Mouse (Mus musculus) regulatory T cell (primary cell): ENCODE results near the gene Ube2e2.

ENCODE experiments used
- in situ Hi-C: fragments of 300-600 bp; cut with MboI, MseI; formaldehyde crosslinking; loops from one replicate; pipeline ENCODE4 v1.15.1; 2025; ENCODE audit warnings: high pct_unique_total_duplicates

The Ube2e2 gene

DNA sequence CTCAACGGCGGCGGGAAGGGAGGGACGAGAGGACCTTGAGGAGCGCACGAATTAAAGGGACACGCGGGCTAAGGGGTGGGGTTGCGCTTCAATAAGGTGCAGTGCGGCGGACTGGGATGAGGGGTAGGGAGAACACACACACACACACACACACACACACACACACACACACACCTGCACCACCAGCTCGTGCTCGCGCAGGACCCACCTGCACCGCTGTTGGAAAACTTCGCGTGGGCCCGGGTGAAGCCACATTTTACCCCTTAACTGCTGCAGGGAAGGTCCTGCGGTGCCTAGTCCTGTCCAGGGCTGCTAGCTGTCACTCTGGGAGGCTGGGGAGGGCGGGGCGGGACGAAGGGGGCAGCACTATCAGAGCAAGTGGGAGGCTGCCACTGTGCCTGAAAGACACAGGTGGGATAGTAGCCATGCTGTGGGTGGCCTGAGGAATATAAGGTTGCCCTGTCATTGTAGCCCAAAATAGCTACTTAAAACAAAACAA is at the start of gene Ube2e2:
Gene Ube2e2 (minus strand): TSS at position 321 of the 499 bp plus-strand sequence.
- in situ Hi-C loops: no loop called here

DNA sequence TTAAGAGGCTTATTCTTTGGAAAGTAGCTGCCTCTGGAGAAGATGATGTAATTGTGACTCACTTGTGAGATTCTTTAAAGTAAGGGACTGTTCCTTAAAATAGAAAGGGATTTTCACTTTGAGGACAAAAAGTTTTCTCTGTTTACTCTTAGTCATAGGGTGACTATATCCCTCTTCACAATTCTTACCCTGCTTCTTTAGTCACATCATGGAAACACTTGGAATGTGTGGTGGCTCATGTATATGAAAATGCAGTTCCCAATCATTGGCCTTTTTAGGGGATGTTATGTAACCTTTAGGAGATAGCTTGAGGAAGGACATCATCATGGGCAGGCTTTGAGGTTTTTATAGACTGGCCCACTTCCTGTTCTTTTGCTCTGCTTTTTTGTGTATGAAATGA is 46.0 kb upstream of the Ube2e2 start:
- in situ Hi-C loops: no loop called here

DNA sequence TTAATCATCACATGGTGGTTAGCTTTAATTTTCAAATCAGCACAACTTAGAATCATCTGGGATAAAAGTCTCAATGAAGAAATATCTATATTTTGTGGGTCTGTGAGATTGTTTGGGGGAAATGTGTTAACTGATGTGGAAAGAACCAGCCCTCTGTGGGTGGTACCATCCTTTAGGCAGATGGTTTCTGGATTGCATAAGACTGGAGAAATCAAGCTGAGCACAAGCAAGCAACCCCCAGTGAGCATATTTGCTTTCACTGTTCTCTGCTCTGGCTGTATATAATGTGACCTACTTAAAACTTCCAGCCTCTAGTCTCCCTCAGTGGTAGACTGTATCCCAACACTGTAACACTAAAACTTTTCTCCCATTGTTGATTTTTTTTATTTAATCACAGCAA is 9.5 kb upstream of the Ube2e2 start:
- in situ Hi-C loops: no loop called here

DNA sequence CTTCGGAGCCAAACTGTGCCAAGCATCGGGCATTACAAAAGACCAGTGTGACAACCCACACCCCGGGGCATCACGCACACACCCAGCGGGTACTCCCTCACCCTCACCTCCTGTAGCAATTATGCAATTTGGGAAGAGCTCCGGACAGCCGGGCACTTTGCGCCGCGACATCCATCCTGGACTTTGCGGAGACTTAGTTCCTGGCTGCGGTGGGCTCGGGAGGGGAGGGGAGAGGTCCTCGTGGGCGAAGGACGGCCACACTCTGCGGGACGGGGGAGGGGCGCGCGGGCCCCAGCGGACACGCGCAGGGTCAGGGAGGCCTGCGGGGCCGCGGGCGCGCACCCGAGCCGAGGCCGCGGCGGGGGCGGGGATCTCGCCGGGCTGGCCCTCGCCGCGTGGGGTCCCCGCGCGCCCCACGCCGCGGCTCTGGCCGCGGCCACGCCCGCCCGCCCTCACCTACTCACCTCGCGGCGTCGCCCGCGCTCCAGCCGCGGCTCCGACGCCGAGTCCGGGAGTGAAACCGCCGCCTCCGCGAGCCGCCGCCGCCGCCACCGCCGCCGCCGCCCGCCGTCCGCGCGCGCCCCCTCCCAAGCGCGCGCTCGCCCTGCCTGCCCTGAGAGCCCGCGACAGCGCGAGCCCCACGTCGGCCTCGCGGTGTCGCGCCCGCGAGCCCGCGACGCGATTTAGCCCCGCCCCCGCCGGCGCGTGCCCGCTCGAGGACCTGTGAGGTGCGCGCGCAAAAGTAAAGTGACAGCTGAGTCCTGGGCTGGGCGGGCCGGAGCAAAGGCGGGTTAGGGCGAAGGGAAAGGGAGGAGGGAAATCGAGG is 733 bp downstream of the Ube2e2 start:
- in situ Hi-C loops: no loop called here

DNA sequence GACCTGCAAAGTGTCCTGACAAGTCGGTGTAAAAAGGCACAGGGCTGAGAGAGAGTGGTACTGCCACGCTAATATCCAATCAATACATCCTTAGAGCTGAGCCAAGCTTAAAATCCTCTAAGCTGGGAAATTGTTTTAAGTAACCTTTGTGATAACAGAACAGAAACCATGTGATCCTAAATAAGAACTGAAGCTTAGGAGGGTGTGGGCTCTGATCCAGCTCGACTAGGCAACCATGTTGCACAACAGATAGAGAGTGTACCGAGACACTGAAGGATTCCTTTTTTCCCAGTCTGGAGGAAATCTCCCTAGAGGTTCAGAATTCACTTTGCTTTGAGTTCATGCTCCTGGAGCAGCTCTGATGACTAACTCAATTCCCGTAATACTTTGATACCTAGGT is 4.5 kb downstream of the Ube2e2 start:
- in situ Hi-C loops: loop anchor here (5.0 kb wide), 1 partner anchor 72 kb away; no protein-coding TSS in a partner anchor

DNA sequence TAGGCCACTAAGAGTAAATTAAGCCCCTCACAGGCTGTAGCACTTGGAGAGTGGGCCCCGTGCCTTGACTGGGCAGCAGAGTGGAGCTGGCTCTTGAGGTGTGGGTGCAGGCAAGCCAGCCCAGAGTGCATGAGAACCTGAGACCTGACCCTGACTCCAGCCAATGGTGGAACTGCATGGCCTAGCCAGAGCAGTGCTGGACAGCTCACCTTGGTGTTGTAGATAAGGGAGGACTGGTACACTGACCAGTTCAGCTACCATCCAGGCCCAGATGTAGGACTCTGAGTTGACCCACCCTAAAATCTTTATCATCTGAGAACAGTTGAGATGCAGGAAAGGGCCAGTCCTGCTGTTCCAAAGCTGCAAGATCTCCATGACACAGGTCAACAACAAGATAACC is 11.6 kb downstream of the Ube2e2 start:
- in situ Hi-C loops: no loop called here

DNA sequence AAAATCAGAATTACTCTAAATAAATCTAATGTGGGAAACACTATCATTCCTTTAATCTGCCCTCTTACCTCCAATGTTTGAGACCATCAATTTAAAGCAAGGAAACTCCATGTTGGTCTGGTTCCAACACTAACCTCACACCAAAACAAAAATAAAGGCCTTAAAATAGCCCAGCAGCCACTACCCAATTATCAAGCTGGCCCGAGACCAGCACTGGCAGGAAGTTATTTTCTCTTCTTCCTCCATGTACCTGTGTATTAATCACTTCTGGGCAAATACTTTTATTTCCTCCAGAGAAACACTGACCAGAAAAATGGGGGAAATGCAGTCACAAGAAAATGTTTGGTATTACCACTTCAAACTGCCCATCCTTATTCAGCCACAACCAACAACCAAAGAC is 23.4 kb downstream of the Ube2e2 start:
- in situ Hi-C loops: no loop called here

DNA sequence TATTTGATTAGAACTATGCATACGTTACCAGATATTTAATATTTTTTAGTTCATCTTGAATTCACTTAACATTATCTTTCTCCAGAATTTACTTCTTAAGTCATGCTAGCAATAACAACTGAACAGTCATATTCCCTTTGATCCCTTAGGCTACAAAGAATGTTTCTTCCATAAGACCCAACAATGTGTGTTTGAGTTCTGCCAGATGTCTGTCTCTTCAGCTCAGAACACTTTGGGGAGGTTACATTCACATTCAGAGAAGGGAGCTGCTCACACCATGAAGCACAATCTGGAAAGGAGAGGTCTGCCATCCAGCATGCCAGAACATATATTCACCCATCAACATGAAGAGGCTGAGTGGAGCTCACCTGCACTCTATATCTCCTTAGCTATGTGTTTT is 65.4 kb downstream of the Ube2e2 start:
- in situ Hi-C loops: loop anchor here (25.0 kb wide), 1 partner anchor 559 kb away; no protein-coding TSS in a partner anchor

DNA sequence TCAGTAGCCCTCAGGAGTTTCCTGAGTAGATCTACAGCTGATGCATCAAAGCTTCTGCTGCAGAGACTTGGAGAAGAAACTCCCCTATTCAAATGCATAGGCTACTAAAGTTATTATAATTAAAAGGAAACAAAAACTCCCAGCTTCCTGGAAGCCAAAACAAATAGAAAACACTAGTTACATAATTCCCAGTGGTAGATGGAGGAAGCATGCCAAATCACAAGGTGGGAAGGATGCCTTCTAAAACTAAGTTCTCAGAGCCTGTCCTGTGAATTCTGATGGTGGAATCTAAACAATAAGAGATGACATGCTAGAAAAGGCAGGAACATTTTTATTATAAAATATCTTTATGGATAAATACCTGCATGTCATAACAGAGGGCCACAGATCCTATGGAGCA is 67.3 kb downstream of the Ube2e2 start:
- in situ Hi-C loops: loop anchor here (25.0 kb wide), 1 partner anchor 561 kb away; no protein-coding TSS in a partner anchor

DNA sequence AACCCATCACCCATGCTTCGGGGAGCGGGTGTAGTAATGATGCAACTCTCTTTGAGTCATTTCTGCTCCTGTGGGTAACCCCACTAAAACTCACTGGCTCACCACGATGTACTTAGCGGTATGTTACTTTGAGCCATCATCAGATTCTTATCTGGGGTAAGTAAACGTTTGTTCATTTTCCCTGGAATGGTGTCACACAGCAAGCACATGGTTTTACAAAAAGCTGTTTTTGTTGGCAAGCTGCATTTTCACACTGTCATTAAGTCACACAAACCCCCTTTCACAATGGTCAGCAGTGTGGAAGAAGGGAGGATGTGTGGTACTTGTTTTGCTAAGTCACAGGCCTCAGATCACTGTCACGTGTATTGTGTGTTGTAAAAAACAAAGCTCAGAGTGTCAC is 73.4 kb downstream of the Ube2e2 start:
- in situ Hi-C loops: no loop called here

DNA sequence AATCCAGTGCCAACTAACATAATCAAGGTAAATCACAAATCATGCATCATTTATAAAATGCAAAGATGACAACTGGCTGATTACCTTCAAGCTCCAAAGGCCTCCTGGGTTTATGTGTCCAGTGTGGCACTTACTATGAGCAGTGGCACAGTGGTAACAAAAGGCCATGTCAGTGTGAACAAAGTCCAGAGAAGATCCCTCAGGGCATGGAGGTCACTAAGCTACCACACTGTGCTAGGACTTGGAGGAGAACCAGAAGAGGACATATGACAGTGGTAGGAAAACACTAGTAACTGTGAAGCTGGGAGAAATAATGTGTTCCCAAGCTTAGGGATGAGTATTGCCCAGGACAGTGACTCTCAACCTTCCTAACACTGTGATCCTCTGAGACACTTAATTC is 97.2 kb downstream of the Ube2e2 start:
- in situ Hi-C loops: no loop called here

DNA sequence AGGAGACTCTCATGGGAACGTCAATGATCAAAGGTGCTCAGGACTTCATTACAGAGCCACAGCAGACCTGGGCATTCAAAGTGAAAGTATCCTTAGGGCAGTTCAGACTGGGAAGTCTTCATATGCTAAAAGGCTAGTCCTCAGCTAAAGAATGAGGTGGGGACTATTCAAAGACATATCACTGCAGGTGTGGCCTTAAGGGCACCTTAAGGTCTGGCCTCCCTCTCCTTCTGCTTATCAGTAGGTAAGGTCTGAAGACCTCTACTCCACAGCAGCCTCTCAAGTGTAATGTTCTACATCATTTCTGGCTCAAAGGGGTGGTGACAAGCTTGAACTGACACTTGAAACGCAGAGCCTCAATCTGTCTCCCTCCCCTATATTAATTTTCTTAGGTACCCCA is 98.3 kb downstream of the Ube2e2 start:
- in situ Hi-C loops: no loop called here

DNA sequence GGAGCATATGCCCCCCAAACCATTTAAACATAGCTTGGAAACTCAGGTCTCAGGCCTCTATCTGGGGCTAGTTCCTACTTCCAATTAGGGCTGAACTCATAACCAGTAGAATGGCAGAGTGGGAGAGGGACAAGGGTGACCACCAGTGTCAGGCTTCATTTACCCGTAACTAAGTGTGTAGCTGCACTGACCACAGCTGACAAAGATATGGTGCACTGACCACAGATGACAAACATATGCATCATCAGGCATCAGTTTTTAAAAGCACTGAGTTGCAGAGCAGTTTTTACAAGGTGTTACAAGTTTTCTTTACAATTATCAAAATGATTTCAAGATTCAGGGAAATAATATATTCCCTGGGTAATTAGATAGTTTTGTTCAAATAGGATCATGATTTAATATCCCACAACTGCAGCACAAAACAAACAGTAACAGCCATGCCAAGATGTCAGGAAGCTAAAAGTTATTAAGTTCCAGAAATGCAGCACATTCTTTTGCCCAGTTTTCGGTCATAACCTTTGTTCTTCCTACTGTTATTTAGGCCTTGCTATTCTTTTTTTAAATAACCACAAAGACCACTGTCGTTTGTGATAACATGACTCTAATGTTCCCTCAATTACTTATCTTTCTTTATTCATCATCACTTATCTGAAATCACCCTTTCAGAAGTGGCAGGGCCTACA is 114.9 kb downstream of the Ube2e2 start:
- in situ Hi-C loops: no loop called here

DNA sequence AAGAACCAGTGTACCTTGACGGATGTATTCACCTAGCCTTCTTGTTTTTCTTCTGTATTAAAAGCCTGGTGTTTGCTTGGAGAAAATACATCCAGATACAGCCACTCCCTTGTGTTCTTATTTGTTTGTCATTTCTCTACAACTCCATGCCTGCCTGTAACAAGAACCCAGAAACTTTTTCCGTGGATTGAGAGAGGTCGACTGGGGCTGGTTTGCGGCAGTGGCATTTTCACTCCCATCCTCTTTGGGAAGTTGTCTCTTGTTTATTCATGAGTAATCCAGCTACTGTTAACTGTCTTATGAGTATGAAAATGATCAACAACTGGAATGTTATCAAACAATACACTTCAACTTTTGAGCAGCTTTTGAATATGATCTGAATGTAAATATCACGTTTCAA is 115.8 kb downstream of the Ube2e2 start:
- in situ Hi-C loops: no loop called here

DNA sequence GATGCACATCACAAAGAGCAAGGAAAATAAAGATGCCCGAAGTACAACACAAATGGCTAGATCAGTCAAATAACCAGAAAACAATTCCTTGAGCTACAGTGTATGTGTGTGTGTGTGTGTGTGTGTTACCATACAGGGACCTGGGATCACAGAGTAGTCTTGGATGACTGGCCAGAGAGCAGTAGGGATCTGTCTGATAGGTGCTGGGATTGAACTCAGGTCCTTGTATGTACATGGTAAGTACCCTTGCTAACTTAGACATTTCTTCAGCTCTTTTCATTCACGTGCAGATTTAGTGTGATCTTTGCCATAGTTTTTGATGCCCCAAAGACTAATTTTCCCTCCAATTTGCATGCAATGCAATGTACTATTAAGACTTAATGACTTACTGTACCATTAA is 117.9 kb downstream of the Ube2e2 start:
- in situ Hi-C loops: no loop called here

DNA sequence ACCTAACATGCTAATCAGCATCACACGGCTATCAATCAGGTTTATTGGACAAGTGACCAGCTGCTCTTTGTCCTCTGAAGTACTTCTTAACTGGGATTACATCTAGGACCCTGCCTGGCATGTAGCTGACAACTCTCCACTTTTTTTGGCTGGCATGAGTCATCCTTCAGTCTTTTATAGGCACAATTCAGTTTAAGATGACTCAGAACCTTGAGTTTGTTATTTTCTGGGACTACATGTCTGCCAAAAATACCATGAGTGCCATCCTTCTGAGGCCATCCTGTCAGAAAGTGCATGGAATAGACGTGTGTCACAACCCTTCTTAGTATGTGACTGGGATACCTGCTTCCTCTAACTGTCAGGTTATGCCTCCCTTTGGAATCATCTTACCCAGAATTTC is 120.3 kb downstream of the Ube2e2 start:
- in situ Hi-C loops: no loop called here

DNA sequence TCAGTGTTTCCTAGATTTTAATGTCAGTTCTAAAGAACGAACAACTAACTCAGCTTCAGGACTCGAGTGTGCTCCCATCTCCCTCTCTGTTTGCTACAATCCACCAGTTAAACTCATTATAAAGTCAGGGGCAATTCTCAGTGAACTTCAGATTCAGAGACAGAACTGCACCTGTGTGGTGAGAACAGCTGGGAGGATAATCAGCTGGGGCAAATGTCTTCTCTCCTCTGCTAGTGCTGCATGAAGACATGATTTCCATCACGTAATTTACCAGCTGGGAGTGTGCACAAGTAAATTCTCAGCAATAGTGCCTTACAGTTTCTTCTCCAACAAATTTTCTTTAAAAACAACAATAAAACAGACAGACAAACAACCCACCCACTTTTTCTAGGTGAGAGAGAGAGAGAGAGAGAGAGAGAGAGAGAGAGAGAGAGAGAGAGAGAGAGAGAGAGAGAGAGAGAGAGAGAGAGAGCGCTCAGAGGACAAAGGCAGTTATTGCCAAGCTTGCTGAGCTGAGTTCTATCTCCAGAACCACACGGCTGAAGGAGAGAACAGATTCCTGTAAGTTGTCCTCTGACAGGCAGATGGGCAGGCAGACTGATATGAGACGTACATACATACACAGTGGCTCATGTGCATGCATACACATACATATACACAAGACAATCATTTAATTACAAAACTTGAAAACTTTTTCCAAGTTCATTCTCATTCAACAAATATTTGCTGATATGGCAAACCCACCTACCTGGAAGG is 134.3 kb downstream of the Ube2e2 start:
- in situ Hi-C loops: no loop called here

DNA sequence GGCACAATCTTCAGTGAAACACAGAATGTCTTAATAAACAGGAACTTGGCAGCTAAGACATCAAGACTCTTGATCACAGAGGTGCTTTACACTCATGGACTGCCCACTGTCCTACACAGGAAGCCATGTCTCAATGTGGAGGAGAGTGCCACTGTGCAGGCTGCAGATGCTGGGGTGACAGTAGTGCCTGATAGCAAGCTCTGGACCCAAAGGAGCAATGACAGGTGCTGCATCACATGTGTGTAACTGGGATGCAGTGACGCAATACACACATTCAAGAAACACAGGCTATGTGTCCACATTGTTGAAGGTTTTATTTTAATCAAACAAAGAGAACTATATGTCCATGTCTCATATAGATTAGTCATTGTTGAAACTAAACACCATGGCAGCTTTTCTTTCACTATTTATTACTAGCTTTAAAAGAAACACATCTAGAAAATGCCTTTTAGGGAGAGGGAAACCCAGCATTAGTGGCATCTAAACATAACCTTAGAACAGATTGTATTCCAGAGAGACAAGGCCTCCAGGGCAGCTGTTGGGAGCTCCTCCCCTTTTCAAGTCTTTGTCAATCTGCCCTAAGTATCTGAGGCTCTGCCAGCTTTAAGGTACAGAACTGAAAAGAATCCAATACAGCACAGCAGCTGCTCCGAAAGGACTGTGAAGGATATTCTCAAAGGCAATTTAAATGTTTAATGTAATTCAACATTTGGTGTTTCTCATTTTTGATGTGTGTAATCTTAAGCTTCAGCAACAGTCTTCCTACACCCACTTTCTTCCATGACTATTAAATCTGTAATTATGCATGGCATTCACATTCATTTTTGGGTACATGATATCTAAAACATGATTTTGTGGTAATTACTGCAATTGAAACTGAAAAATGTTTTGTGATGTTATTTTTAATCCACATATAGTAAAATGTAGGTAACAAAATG is 135.2 kb downstream of the Ube2e2 start:
- in situ Hi-C loops: no loop called here

DNA sequence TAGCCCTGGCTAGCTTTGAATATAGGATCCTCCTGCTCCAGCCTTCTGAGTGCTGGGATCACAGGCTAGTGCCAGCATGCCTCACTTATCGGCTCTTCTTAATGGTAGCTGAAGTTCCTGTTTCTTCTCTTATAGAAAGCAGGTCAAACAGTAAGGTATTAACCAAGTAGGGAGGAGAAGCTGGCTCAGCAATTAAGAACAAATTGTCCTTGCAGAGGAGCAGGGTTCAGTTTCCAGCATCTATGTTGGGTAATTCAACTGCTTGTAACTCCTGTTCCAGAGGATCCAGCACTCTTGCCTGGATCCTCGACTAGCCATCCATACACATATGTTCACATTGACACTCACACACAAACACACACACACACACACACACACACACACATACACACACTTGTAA is 136.1 kb downstream of the Ube2e2 start:
- in situ Hi-C loops: no loop called here

DNA sequence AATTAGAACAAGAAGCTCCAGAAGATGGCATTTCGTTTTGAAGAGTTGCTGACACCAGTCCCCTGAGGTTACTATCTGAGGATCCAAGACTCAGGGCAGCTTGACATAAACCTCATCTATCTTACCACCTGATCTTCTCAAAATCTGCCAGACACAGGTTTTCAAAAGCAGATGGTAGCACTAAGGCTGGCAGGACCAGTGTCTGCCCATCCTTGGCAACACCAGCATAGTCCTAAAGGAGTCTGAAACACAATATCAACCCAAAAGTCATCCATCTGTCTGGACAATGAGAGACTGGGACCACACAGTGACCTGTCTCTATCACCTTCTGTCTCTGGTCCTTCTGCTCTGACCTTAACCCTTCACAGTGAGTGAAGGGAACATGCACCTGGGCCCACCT is 138.7 kb downstream of the Ube2e2 start:
- in situ Hi-C loops: no loop called here

DNA sequence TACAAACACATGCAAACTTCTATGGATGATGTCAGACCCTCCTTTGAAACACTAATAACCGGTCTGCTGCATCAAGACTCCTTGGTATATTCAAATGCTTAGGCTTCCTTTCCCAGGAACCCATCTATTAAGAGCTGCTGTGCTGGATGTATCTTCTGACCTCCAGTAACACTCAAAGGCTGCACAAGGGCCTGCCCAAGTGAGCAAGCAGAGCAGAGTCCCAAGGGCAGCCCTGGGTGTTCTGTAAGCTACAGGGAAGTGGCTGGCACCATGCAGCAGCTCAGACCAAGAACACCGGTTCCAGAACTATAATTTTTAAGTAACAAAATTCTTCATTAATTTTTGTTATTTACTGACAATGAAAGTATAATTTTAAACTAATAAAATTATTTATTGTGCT is 139.5 kb downstream of the Ube2e2 start:
- in situ Hi-C loops: no loop called here
